Mouse (Mus musculus): ENCODE measurements around the gene Unc50.
A peak's percentile ranks its signal among the peaks of the same experiment; 100 is the strongest.

Unc50 gene

DNA sequence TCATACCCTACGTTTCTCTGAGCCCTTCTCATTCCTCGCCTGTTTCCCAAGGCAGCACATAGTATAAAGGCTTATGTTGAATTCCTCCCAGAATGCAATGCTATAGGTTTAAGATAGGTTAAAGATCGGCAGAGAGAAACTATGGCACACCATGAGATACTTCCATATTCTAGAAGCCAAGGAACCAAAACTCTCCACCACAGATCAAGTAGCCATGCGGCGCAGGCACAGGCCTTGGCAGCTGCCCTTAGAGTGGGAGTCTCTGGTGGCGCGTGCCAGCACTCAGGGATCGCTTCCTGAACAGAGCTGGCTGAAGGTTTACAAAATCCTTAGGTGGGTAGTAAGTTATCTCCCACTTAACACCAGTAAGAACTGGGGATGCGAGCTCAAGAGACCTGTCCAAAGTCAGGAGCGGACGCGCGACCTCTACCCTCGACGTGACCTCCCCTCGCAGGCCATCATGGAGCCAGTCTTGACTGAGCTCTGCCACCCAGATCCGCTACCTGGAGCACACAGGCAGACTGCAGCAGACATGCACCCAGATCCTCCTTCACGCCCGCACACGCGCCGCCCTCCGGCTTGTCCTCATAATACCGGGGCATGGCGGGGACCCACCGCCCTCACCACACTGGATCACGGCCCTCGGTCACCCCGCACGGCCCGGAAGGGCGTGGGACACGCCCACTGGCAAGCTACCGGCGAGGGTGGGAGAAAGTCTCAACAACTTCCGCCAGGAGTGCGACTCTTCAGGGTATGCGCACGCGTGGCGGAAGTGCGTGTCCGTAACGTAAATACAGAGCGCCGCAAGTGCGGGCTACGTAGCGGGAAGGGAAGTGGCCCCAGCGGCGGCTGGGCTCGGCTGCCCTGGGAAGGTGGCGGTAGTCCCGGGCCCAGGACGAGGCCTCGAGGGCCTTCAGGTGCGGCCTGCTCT lies at the start of gene Unc50, which contains the start of gene Coa5:
Gene Unc50 (plus strand): TSS at position 774 of the 931 bp plus-strand sequence.
Gene Coa5 (minus strand): TSS at position 738 of the 931 bp plus-strand sequence.
- DNase-seq = peak; percentile 92

DNA sequence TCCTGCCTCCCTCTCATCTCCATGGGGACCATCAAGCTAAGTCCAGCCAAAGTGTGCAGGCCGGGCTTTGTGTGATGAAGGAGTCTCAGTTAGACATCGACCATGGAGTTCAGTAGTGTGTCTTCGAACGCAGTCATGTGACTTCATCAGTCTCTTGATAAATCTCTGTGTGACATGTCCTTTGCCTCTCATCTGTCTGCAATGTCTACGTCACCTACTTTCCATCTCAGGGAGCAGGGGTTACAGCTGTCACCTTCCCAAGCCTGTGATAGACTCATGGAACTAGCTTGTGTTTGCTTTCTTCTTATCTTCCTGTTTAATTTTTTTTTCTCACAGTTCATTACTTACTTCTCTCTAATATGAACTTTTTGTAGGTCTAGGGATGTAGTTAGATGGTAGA lies 49.0 kb upstream of the Unc50 start:
- no peak for DNase-seq

- no peak for DNase-seq
These were observed 45.6 kb upstream of the Unc50 start for GRCm38 (mm10) chr1:37384304-37384703.

- peak; percentile 41 for DNase-seq
These were observed 43.4 kb upstream of the Unc50 start for GRCm38 (mm10) chr1:37386448-37386971.

DNA sequence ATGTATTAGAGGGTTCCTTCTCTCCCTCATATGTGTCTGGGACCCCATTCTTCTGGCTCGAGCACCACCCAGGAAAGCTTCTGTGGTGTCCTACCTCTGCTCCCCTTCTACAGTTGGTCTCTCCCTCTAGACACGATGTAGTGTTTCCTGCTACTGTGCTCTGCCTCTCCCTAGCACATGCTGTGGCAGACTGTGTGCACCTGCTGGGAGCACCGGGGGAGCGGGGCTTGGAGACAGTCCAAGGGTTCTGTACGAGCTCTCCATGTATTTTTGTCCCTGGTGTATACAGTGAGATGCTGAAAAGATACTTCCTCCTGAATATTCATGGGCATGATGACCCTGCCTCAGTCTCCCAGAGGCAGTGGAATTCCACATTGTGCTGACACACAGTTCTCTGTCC lies 36.8 kb upstream of the Unc50 start:
- DNase-seq = no peak

GRCm38 (mm10) chr1:37396481-37396880 lies 33.5 kb upstream of the Unc50 start:
- no peak for DNase-seq

DNA sequence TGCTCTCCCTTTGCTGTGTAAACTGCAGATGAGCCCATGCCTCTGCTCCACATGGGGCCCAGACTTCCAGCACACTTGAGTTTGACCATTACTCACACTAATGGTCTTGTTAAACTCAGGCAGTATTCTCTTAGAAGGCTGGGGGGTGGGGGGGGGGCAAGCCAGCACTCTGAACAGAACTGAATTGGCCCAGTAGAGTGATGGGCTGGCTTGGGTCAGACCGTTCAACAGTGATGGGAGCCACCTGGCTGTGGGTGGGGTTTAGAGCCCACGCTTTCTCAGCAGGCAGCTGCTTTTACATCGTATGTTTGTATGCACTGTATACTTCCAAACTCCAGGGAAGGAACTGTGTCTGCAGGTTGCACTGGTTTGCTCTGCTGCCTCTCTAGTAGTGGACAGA lies 31.0 kb upstream of the Unc50 start:
- no peak for DNase-seq

DNA sequence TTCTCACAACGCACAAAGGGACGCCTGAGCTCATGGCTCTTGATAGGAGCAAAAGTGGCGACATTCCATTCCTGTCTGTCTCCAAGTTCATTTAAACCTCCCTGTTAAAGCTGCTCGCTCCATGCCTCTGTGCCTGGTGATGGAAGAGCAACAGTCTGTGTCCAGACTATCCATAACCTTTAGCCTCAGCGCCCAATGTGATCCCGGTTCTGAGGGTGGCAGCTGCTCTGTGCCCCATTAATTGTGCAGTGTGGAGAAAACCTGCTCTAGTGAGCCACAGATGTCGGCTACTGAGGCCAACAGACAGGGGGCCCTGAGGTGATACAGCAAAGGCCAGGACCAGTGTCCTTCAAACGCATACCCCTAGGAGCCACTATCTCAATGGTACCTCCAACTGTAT lies 30.2 kb upstream of the Unc50 start:
- DNase-seq = no peak

DNA sequence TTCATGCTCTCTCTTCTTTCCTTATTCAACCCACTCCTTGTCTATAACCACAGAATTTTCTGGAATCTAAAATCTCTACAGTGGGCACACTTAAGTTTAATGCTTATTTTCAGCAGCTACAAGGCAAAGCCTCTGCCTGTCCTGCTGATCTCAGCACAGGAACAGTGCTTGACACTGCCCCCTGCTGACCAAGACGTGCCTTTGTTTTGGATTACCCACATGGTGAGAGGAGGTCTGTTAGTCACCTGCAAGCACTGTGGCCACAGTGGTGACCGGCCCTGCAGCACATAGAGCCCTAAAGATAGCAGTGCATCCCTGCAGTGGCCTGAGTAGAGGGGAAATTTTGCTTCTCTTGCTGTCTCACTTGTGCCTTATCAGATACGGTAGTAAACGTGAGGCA lies 28.3 kb upstream of the Unc50 start:
- DNase-seq = peak; percentile 79

DNA sequence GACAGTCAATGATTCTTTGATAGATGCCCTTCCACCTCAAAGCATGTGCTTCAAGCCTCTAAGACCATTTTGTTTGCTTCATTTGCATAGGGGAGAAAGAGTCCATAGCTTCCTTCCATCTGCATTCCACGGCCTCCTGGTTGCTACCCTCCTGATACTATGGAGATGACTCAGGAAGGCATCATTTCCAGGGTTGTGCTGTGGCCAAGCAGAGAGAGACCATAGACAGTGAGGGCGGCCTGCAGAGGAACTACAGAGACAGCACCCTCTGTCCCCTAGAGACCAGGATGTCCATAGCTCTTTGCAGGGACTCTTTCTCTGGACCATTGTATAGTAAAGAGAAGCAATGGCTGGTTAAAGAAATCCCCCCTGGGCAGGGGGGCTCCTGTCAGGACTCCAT lies 24.8 kb upstream of the Unc50 start:
- DNase-seq = no peak

DNA sequence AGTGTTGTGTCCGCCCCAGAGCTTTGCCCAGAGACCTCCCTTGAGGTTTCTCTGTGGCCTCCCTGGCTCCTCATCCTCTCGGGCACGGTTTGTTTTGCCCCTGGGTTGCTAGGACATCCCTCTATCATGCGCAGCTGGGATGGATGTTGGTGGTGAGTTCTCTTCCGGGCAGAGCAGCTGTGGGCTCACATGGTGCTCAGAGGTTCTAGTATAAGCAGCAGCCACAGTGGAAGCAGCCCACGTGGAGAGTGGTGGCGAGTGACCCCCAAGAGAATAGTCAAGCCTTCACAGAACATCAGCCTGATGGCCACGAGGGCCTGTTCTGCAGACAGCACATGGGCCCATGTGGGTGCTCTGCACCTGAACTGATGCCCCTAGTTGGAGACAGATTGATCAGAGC lies 22.7 kb upstream of the Unc50 start:
- no peak for DNase-seq

DNA sequence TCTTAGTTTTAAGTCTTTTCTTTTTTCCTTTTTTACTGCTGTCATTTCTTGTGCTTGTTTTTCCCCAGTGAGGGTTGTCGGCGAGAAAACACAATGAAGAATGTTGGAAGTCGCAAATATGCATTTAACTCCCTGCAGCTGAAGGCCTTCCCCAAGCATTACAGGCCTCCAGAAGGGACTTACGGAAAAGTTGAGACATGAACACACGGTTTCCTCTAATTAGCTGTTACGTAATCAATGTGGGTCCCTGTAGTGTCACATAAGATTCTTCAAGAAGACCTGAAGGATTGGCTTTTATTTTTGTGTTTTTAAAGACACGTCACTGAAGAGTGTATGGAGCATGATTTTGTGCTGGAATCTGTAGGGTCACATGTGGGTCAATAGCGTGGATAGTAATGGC lies 21.9 kb upstream of the Unc50 start:
- DNase-seq = no peak

DNA sequence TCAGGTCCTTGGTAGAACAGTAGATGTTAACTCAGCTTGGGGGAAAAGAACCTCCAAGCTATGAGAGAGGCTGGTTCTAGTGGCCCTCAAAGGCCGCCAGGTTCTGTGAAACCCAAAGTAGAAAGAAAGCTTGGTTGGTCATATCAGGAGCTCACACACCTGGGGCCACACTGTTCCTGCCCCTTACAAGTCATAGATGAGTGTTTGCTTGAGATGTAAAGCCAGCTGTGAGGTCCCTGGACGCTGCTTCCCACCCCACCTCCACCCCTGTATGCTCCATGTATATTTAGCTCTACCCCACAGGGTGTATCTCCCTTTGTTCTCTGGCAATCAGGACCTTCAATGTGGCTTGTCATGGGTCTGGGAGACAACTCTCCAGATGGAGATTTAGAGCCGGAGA lies 21.3 kb upstream of the Unc50 start:
- DNase-seq = no peak

DNA sequence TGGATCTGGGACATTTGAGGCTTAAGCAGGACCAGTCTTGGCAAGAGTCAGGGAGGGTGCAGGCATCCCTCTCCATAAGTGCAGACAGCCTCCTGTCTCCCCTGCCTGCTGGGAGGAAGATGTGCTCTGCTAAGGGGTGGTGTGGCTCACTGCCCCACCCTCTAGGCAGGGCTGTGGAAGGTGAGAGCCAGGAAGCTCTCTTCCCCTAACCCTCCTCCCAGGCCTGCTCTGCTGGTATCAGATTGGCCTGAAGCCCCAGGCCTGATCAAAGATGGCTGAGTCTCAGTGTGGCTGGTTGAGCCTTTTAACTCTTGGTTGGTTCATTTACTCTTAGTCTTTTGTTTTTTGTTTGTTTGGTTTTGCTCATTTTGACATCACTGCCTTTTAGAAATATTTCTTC lies 20.3 kb upstream of the Unc50 start:
- DNase-seq = no peak

DNA sequence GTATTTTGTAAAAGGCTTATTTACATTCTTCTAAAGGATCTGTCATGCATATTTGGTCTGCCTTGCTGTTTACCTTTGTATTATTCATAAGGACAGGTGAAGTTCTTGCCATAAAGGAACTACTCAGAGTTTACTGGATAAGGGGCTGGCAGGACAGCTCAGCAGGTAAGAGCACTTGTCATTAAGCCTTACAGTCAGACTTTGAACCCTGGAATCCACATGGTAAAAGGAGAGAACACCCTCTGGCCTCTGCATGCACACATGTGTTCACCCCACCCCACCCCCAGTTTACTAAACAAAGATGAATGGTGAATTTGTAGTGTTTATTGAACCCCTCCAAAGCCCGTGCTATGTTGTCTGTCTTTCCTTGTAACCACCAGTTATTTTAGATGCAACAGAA lies 14.5 kb upstream of the Unc50 start:
- DNase-seq = no peak

DNA sequence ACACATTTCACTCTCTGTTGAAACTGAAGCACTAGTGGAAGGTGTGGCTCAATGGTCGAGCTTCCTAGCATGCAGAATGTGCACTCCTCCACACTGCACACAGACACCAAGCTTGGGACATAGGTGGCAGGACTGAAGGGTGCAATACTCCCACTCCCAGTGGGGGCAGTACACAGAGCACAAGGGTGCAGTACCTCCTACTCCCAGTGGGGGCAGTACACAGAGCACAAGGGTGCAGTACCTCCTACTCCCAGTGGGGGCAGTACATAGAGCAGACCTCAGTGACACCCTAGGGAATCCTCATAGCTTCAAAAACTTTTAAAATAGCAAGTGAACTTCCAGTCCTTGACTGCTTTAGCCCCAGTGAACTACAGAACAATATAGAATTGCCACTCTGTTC lies 10.5 kb upstream of the Unc50 start:
- peak; percentile 40 for DNase-seq

- no peak for DNase-seq
These were observed 2.6 kb upstream of the Unc50 start for GRCm38 (mm10) chr1:37427144-37427875.

GRCm38 (mm10) chr1:37428911-37429310 lies 1.0 kb upstream of the Unc50 start:
- DNase-seq = no peak

- peak; percentile 24 for DNase-seq
These were observed 430 bp downstream of the Unc50 start for GRCm38 (mm10) chr1:37430297-37430840.

DNA sequence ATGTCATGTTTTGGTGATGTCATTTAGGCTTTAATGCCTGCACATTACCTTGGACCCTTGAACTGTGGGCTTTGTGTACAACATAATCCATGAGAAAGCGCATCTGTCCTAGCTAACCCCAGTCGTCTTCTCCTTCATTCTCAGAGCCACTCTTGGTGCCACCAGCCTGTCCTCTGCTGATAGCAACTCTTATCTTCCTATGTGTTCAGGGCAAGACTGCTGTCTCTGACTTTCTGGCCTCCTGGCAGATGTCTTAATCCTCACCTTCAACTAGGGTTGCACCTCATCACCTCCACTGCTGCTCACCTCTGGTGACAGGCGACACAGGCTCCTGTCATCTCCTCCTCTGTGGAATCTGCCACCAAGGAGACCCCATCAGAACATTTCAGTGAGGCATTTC lies 6.5 kb downstream of the Unc50 start:
- no peak for DNase-seq

DNA sequence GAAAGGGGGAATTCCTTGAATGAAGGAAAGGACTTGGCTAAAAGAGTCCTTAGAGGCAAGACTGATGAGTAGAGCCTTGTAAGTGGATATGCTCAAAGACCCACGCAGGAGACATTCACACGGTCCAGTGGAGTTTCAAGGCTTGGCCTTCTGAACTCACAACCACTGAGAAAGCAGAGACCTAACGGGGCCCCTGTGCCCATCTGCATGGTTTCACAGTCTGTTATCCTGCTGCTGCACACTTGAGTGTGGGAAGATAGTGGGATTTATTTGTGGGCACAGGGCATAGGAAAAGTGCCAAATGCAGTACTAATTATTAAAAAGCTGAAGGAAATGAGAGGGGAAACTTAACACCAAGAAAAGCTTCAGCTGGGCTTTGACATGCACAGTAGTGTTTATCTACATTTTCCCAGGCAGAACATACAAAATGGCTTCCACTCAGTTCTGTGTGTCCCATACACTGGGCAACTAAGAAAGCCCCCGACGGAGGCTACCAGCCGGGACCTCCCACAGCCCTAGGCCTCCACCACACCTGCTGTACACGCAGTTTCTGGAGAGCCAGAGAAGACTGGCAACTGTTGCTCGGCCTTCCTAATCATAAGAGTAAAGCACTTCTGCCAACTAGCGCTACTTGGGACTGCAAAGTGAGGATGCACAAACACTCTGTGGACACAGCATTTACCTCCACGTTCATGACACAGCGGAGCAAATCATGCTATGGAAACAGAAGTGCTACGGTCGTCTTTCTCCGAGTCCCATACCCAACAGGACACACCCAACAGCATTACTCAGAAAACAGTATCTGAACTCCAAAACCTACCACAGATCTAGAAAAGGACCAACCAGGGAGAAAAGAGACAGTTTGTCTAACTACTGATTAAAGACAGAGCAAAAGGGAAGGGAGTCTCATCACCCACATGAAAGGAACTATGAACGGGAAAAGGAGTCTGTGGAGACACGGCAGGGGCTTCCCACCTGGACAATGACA lies 13.2 kb downstream of the Unc50 start:
- DNase-seq = no peak
